Mouse (Mus musculus) heart, adult 2 months (tissue): ENCODE data around the gene Cnn2.

Experiments
- CTCF ChIP-seq: fragments of 200-600 bp; IDR thresholded peaks from 2 replicates; pipeline ENCODE4 v1.8.1; 2022; ENCODE audit warnings: antibody characterized with exemption, mild to moderate bottlenecking, moderate library complexity
- POLR2A ChIP-seq: fragments of 200-500 bp; IDR thresholded peaks from 2 replicates; pipeline ENCODE4 v1.6.1; 2011; ENCODE audit warnings: mild to moderate bottlenecking, low read depth, low read length, control low read depth; ENCODE audit not compliant: insufficient read depth

DNA sequence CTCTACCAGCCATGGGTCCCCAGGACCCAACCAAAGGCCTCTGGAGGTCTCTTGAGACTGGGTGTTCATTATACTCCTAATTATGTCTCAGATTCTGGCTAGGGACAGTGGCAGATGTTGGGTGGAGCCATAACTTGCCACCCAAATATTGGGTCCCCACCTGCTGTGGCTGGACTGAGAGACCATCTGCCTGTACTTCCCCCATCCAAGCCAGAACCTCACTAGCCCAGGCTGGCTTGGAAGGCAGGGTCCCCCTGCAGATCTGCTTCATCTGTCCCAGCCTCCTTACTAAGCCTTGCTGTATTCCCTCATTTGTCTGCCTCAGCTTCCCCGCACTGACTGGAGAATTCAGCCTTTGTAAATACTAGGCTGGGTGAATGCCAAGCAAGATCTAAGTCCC, 20.2 kb upstream of the Cnn2 start:
- TF ChIP-seq POLR2A (no peak), CTCF (no peak)
